ENCODE assay signal across 8 mouse cellular contexts in genomic region chr2:84736312-84737161, GRCm38 (mm10). TPM values are rescaled to one million over a fixed set of nuclear protein-coding genes. Genes with fewer than 3 reads are reported as not detected.
DNase-seq lines count a peak whose midpoint lies in the region; ATAC-seq and TF ChIP-seq lines count a peak whose summit lies in the region.

No protein-coding gene starts in this region.

- no peak overlapping the region for H3K27ac ChIP-seq in testis, adult 2 months (ENCODE audit: control insufficient read depth, insufficient read depth, low read depth, low read length)
- H3K27ac ChIP-seq in limb, embryonic 12.5 days, result peak overlapping the region; percentile 79
- no peak overlapping the region for H3K27ac ChIP-seq in olfactory bulb, adult 2 months (ENCODE audit: insufficient read depth, low read depth, low read length)

- H3K9ac ChIP-seq in limb, embryonic 12.5 days (replicated peaks), result peak overlapping the region; percentile 31; the same call in 1 of the 2 replicates

- H3K36me3 ChIP-seq in testis, adult 2 months (ENCODE audit: control insufficient read depth, insufficient read depth, low read length), result no peaks in the 10 kb centered on the region
- H3K36me3 ChIP-seq in limb, embryonic 12.5 days, result peaks cover 18% of the 10 kb centered on the region

- no peaks in the 10 kb centered on the region for H3K27me3 ChIP-seq in testis, adult 2 months (ENCODE audit: control insufficient read depth, insufficient read depth, low read length)
- H3K27me3 ChIP-seq in limb, embryonic 12.5 days, result no peaks in the 10 kb centered on the region

- H3K4me1 ChIP-seq in testis, adult 2 months (ENCODE audit: control insufficient read depth, insufficient read depth, low read length), result peaks cover 18% of the 10 kb centered on the region
- peaks cover 80% of the 10 kb centered on the region for H3K4me1 ChIP-seq in limb, embryonic 12.5 days (replicated peaks)
- peaks cover 32% of the 10 kb centered on the region for H3K4me1 ChIP-seq in olfactory bulb, adult 2 months (ENCODE audit: control insufficient read depth, insufficient read depth, low read length)

- no peak for TF ChIP-seq POLR2A in testis, adult 2 months (IDR thresholded peaks at IDR 0.05; ENCODE audit: control insufficient read depth, low read depth, low read length)
- no peak for TF ChIP-seq POLR2A in olfactory bulb, adult 2 months (IDR thresholded peaks at IDR 0.05; ENCODE audit: insufficient read depth, low read depth, low read length)

- peak overlapping the region; percentile 48 for H3K4me2 ChIP-seq in limb, embryonic 12.5 days

- H3K9me3 ChIP-seq in limb, embryonic 12.5 days, result no peaks in the 10 kb centered on the region

- DNase-seq in cerebellum, adult 11-12 months, result peak; percentile 61
- DNase-seq in cerebellum, adult 11 months, result no peak
- no peak for DNase-seq in testis, postnatal 14 days (ENCODE audit: low spot score)
- DNase-seq in ovary, postnatal 10 days (ENCODE audit: low spot score), result no peak
- no peak for DNase-seq in thymus, postnatal 0 days (ENCODE audit: low spot score)

- no peak for TF ChIP-seq CTCF in testis, adult 2 months (IDR thresholded peaks at IDR 0.05; ENCODE audit: control insufficient read depth, insufficient read depth, insufficient replicate concordance, low read depth, low read length)
- TF ChIP-seq CTCF in olfactory bulb, adult 2 months (IDR thresholded peaks at IDR 0.05; ENCODE audit: insufficient read depth, low read depth, low read length), result no peak

- no peak for ATAC-seq in limb, embryonic 12.5 days (ENCODE audit: insufficient number of reproducible peaks, insufficient read depth, low FRiP score, low TSS enrichment, low read depth)

- peak overlapping the region; percentile 26 for H3K4me3 ChIP-seq in testis, adult 2 months (ENCODE audit: control insufficient read depth, low read depth, low read length)
- peak overlapping the region; percentile 50 for H3K4me3 ChIP-seq in limb, embryonic 12.5 days (replicated peaks)
- peak overlapping the region; percentile 58 for H3K4me3 ChIP-seq in olfactory bulb, adult 2 months (ENCODE audit: insufficient read depth, low read depth, low read length)

- WGBS in limb, embryonic 12.5 days, result 10% methylated on average over 27 of the region's 27 CpGs
- 17% methylated on average over 27 of the region's 27 CpGs for WGBS in olfactory bulb, adult 2 months

RNA-seq across cellular contexts. Expression of gene Ypel4, which starts 2.7 kb away (rescaled TPM):
- polyA plus RNA-seq in testis, adult 2 months (2012; rRNA removed), result 13.6 and 14.8 TPM in 2 replicates
- 13.9 and 14.1 TPM in 2 replicates for polyA plus RNA-seq in limb, embryonic 12.5 days (2016; fragmentation: Nextera tagmentation; extraction: Ambion mirVana)
- polyA plus RNA-seq in olfactory bulb, adult 2 months (2012; ENCODE audit: insufficient read depth, insufficient read length, low replicate concordance, missing spikeins), result 194 TPM in 1 of 2 replicates, not detected in the other
- polyA plus RNA-seq in thymus, postnatal 0 days (2015; fragmentation: Nextera tagmentation; extraction: Ambion mirVana), result 0.21 and 0.27 TPM in 2 replicates

RNA-seq across cellular contexts. Expression of gene Gm19426, which starts 6.9 kb away (rescaled TPM):
- polyA plus RNA-seq in testis, adult 2 months (2012; rRNA removed), result 0.21 and 0.26 TPM in 2 replicates
- polyA plus RNA-seq in limb, embryonic 12.5 days (2016; fragmentation: Nextera tagmentation; extraction: Ambion mirVana), result 10.4 and 14.8 TPM in 2 replicates
- polyA plus RNA-seq in olfactory bulb, adult 2 months (2012; ENCODE audit: insufficient read depth, insufficient read length, low replicate concordance, missing spikeins), result not detected in 2 replicates
- 0.33 and 0.54 TPM in 2 replicates for polyA plus RNA-seq in thymus, postnatal 0 days (2015; fragmentation: Nextera tagmentation; extraction: Ambion mirVana)

RNA-seq across cellular contexts. Expression of gene Clp1, which starts 9.4 kb away (rescaled TPM):
- 27.6 and 32.8 TPM in 2 replicates for polyA plus RNA-seq in testis, adult 2 months (2012; rRNA removed)
- polyA plus RNA-seq in limb, embryonic 12.5 days (2016; fragmentation: Nextera tagmentation; extraction: Ambion mirVana), result 42.8 and 47.1 TPM in 2 replicates
- polyA plus RNA-seq in olfactory bulb, adult 2 months (2012; ENCODE audit: insufficient read depth, insufficient read length, low replicate concordance, missing spikeins), result not detected in 2 replicates
- polyA plus RNA-seq in thymus, postnatal 0 days (2015; fragmentation: Nextera tagmentation; extraction: Ambion mirVana), result 55.3 and 62.1 TPM in 2 replicates

RNA-seq across cellular contexts. Expression of gene Zdhhc5, which starts 21.6 kb away (rescaled TPM):
- 234 and 236 TPM in 2 replicates for polyA plus RNA-seq in testis, adult 2 months (2012; rRNA removed)
- polyA plus RNA-seq in limb, embryonic 12.5 days (2016; fragmentation: Nextera tagmentation; extraction: Ambion mirVana), result 32.0 and 38.3 TPM in 2 replicates
- polyA plus RNA-seq in olfactory bulb, adult 2 months (2012; ENCODE audit: insufficient read depth, insufficient read length, low replicate concordance, missing spikeins), result not detected in 2 replicates
- polyA plus RNA-seq in thymus, postnatal 0 days (2015; fragmentation: Nextera tagmentation; extraction: Ambion mirVana), result 17.7 and 20.3 TPM in 2 replicates

RNA-seq across cellular contexts. Expression of gene Serping1, which starts 38.7 kb away (rescaled TPM):
- 40.5 and 53.4 TPM in 2 replicates for polyA plus RNA-seq in testis, adult 2 months (2012; rRNA removed)
- polyA plus RNA-seq in limb, embryonic 12.5 days (2016; fragmentation: Nextera tagmentation; extraction: Ambion mirVana), result 11.5 and 14.3 TPM in 2 replicates
- polyA plus RNA-seq in olfactory bulb, adult 2 months (2012; ENCODE audit: insufficient read depth, insufficient read length, low replicate concordance, missing spikeins), result not detected in 2 replicates
- 13.8 and 16.1 TPM in 2 replicates for polyA plus RNA-seq in thymus, postnatal 0 days (2015; fragmentation: Nextera tagmentation; extraction: Ambion mirVana)
